Mouse (Mus musculus): ENCODE data around the gene Cdc26.

GRCm38 (mm10) chr4:62435081-62435480 lies 26.6 kb upstream of the Cdc26 start, which contains the start of gene Rnf183:
- no peak for TF ChIP-seq CTCF (IDR thresholded peaks at IDR 0.05; ENCODE audit: insufficient read depth, low read depth, low read length)
- no peak for TF ChIP-seq POLR2A (IDR thresholded peaks at IDR 0.05; ENCODE audit: insufficient read depth, low read depth, low read length)
